Mouse (Mus musculus) forebrain, embryonic 13.5 days (tissue): Measurements from ENCODE around the gene Hsd17b6. TPM values are rescaled to one million over a fixed set of nuclear protein-coding genes. Genes with fewer than 3 reads are reported as not detected.
"Not testable (repeated sequence)": the region's sequence is repeated elsewhere in the genome, so short reads cannot be mapped to it uniquely, and the experiment has no call there.

Experiments
- ATAC-seq: fragments of 200-750 bp; cut with Nextera tagmentation; 2 replicates; pipeline ENCODE4 v1.8.0; 2017
- H3K27ac ChIP-seq: fragments of 300-500 bp; sonication (generic); 2 replicates; pipeline ENCODE4 v1.5.1; 2015; ENCODE audit warnings: inconsistent platforms, mild to moderate bottlenecking, moderate library complexity
- H3K27me3 ChIP-seq: fragments of 300-500 bp; sonication (generic); 2 replicates; pipeline ENCODE4 v1.6.1; 2015; ENCODE audit warnings: mild to moderate bottlenecking, inconsistent platforms
- H3K36me3 ChIP-seq: fragments of 300-500 bp; sonication (generic); 2 replicates; pipeline ENCODE4 v1.6.1; 2015; ENCODE audit warnings: mild to moderate bottlenecking, inconsistent platforms; ENCODE audit not compliant: poor library complexity, severe bottlenecking
- H3K4me1 ChIP-seq: fragments of 300-500 bp; sonication (generic); 2 replicates; pipeline ENCODE4 v1.6.1; 2015; ENCODE audit warnings: inconsistent platforms
- H3K4me2 ChIP-seq: fragments of 300-500 bp; sonication (generic); 2 replicates; pipeline ENCODE4 v1.6.1; 2015; ENCODE audit warnings: inconsistent platforms, mild to moderate bottlenecking, moderate library complexity
- H3K4me3 ChIP-seq: fragments of 300-500 bp; sonication (generic); 2 replicates; pipeline ENCODE4 v1.5.1; 2015; ENCODE audit warnings: mild to moderate bottlenecking, inconsistent platforms
- H3K9ac ChIP-seq: fragments of 300-500 bp; sonication (generic); 2 replicates; pipeline ENCODE4 v1.6.1; 2015; ENCODE audit warnings: mild to moderate bottlenecking, inconsistent platforms
- H3K9me3 ChIP-seq: fragments of 300-500 bp; sonication (generic); replicated peaks from 2 replicates; pipeline ENCODE4 v1.6.1; 2016; ENCODE audit warnings: inconsistent platforms
- WGBS: fragments of 180-500 bp; shearing (Covaris S2); methylation state at CpG from one replicate; pipeline ENCODE4 v1.1.7; 2015; 5-methylcytosine and 5-hydroxymethylcytosine counted together
- polyA plus RNA-seq: library from polyadenylated mRNA; unstranded; fragments of >200 nt; fragmentation: Nextera tagmentation; extraction: Ambion mirVana; gene quantifications from 2 replicates; pipeline ENCODE4 v1.2.1, GENCODE M21; 2015

Hsd17b6 gene
- polyA plus RNA-seq: not detected in 2 replicates

DNA sequence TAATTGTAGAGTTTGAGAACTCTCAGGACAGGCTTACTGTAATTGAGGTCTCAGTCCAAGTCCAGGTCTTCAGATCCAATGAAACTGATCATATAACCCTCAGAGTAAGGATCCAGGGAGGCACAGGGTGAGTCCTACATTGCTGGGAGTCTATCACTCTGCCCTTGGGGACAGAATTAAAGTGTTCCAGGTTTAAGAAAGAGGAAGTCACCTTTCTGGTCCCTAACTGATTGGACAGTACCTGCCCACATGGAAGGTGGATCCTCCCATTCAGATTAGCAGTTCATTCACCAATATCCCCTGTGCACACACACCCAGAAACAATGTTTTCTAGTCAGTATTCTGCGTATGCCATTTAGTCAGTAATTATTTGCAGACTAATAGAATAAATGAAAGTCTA lies at the start of gene Hsd17b6:
Gene Hsd17b6 (minus strand): TSS at position 166 of the 400 bp plus-strand sequence.
- ATAC-seq: no peak
- no peaks in the 10 kb centered on the region for H3K36me3 ChIP-seq
- H3K9ac ChIP-seq: no peak within 1 kb of the TSS
- H3K4me1 ChIP-seq: no peaks in the 10 kb centered on the region
- no peak within 1 kb of the TSS for H3K4me2 ChIP-seq
- no peaks in the 10 kb centered on the region for H3K9me3 ChIP-seq
- WGBS: 89% methylated on average over 1 of the region's 1 CpGs
- H3K27me3 ChIP-seq: no peaks in the 10 kb centered on the region
- no peak within 1 kb of the TSS for H3K27ac ChIP-seq
- no peak within 1 kb of the TSS for H3K4me3 ChIP-seq

DNA sequence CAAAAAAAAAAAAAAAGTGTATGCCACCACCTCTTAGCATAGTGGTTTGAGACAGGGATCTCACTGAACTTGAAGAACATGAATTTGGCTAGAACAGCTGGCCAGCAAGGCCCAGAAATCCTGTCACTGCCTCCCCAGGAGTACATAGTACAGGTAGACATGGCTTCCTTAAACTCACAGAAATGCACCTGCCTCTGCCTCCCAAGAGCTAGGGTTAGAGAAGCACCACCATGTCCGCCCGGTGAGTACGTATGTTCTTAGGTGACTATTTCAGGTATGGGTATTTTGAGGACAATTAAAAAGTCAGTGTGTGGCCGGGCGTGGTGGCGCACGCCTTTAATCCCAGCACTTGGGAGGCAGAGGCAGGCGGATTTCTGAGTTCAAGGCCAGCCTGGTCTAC lies 45.6 kb upstream of the Hsd17b6 start:
- H3K4me1 ChIP-seq: peaks cover 5% of the 10 kb centered on the region

DNA sequence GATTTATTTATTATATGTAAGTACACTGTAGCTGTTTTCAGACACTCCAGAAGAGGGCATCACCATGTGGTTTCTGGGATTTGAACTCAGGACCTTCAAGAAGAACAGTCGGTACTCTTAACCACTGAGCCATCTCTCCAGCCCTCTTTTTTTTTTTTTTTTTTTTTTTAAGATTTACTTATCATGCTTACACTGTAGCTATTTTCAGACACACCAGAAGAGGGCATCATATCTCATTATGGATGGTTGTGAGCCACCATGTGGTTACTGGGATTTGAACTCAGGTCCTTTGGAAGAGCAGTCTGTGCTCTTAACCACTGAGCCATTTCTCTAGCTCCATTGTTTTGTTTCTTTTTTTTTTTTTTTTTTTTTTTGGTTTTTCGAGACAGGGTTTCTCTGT lies 44.7 kb upstream of the Hsd17b6 start:
- not testable (repeated sequence) for ATAC-seq, H3K4me1 ChIP-seq
- WGBS: 100% methylated on average over 1 of the region's 2 CpGs

More for the DNA sequence above, 45.6 kb upstream of the Hsd17b6 start:
- H3K27ac ChIP-seq: no peak overlapping the region
- H3K27me3 ChIP-seq: no peaks in the 10 kb centered on the region
- H3K9me3 ChIP-seq: no peaks in the 10 kb centered on the region
- no peak overlapping the region for H3K4me3 ChIP-seq
- ATAC-seq: no peak
- 94% methylated on average over 8 of the region's 8 CpGs for WGBS
- H3K36me3 ChIP-seq: peaks cover 37% of the 10 kb centered on the region
- H3K4me2 ChIP-seq: no peak overlapping the region
- no peak overlapping the region for H3K9ac ChIP-seq

DNA sequence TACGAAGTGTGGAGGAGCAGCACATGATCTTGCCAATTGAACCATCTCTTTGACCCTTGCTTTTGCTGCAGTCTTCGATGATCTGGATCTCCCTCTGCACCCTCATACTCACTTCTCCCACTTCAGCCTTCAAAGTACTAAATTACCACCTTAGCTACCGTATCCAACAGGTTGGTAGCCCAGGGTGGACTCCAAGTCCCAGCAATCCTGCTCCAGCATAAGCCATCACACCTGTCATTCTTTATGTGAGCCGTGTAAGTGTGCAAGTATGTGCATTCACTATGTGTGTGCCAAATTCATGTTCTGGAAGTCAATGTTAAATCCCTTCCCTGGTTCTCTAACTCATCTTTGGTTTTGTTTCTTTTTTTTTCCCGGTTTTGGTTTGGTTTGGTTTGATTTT lies 44.2 kb upstream of the Hsd17b6 start:
- ATAC-seq: no peak
- Histone ChIP-seq H3K4me1 (no peaks in the 10 kb centered on the region), H3K9ac (no peak overlapping the region), H3K4me2 (no peak overlapping the region), H3K27ac (no peak overlapping the region), H3K36me3 (peaks cover 50% of the 10 kb centered on the region), H3K9me3 (no peaks in the 10 kb centered on the region), H3K4me3 (no peak overlapping the region), H3K27me3 (no peaks in the 10 kb centered on the region)
- 93% methylated on average over 5 of the region's 5 CpGs for WGBS

More for the DNA sequence above, 44.7 kb upstream of the Hsd17b6 start:
- not testable (repeated sequence) for H3K9ac ChIP-seq, H3K27me3 ChIP-seq, H3K9me3 ChIP-seq, H3K27ac ChIP-seq, H3K4me3 ChIP-seq, H3K4me2 ChIP-seq
- peaks cover 45% of the 10 kb centered on the region for H3K36me3 ChIP-seq

DNA sequence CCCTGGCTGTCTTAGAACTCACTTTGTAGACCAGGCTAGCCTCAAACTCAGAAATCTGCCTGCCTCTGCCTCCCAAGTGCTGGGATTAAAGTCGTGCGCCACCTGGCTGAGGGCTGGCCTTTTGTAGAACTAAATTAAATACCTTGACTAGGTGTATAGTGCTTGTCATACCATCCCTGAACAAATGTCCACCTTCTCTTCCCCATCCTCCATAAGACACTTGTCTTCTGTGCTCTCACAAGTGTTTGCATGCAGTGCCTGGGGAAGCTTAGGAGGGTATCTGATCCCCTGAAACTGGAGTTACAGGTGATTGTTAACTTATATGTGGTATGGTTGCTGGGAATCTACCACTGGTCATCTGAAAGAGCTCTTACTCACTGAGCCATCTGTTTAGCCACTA lies 42.9 kb upstream of the Hsd17b6 start:
- no peak for ATAC-seq
- Histone ChIP-seq H3K36me3 (peaks cover 63% of the 10 kb centered on the region), H3K9ac (no peak overlapping the region), H3K27ac (no peak overlapping the region; the same call in 1 of the 2 replicates), H3K4me2 (no peak overlapping the region), H3K27me3 (no peaks in the 10 kb centered on the region), H3K4me3 (no peak overlapping the region), H3K9me3 (no peaks in the 10 kb centered on the region), H3K4me1 (no peaks in the 10 kb centered on the region)
- 94% methylated on average over 2 of the region's 2 CpGs for WGBS

DNA sequence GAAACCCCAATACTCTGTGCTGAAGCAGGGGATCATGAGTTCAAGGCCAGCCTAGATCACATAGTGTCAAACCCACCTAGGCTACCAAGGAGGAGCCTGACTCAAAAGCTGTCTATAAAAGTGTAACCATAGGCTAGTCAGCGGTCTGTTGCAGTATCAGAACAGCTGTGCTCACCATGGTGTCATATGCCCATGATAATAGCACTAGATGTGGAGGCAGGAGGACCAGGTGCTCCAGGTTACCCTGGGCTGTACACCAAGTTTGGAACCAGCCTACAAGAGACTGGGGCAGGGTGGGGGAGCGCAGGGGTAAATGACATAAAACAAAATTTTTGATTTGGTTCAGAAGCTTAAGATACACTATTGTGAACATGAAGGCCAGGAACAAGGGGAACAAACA lies 42.3 kb upstream of the Hsd17b6 start:
- peaks cover 69% of the 10 kb centered on the region for H3K36me3 ChIP-seq
- H3K27me3 ChIP-seq: no peaks in the 10 kb centered on the region
- H3K9me3 ChIP-seq: no peaks in the 10 kb centered on the region
- H3K4me1 ChIP-seq: 0 out of 2 replicates have a peak, but pooled peaks cover 4% of the 10 kb centered on the region
- H3K4me3 ChIP-seq: no peak overlapping the region
- H3K9ac ChIP-seq: no peak overlapping the region
- no peak overlapping the region for H3K27ac ChIP-seq
- no peak overlapping the region for H3K4me2 ChIP-seq
- WGBS: 99% methylated on average over 2 of the region's 2 CpGs
- ATAC-seq: no peak

DNA sequence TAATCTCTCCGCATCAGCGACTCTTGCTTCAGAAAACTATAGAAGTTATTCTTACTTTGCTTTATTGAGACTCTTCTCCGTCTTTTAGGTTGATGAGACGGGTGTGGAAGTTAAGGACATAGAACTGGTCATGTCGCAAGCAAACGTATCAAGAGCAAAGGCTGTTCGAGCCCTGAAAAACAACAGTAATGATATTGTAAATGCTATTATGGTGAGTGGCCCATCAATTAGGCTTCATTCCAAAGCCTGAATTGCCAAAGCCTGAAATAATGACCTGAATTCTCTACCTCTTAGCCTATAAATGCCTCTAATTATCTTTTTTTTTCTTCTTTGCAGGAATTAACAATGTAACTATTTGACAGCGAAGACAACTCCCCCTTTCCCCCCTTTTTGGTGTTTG lies 40.7 kb upstream of the Hsd17b6 start:
- WGBS: 83% methylated on average over 8 of the region's 8 CpGs
- Histone ChIP-seq H3K4me1 (0 out of 2 replicates have a peak, but pooled peaks cover 9% of the 10 kb centered on the region), H3K9me3 (no peaks in the 10 kb centered on the region), H3K27me3 (no peaks in the 10 kb centered on the region), H3K9ac (no peak overlapping the region), H3K36me3 (peaks cover 85% of the 10 kb centered on the region), H3K27ac (no peak overlapping the region), H3K4me3 (no peak overlapping the region), H3K4me2 (no peak overlapping the region)
- no peak for ATAC-seq

DNA sequence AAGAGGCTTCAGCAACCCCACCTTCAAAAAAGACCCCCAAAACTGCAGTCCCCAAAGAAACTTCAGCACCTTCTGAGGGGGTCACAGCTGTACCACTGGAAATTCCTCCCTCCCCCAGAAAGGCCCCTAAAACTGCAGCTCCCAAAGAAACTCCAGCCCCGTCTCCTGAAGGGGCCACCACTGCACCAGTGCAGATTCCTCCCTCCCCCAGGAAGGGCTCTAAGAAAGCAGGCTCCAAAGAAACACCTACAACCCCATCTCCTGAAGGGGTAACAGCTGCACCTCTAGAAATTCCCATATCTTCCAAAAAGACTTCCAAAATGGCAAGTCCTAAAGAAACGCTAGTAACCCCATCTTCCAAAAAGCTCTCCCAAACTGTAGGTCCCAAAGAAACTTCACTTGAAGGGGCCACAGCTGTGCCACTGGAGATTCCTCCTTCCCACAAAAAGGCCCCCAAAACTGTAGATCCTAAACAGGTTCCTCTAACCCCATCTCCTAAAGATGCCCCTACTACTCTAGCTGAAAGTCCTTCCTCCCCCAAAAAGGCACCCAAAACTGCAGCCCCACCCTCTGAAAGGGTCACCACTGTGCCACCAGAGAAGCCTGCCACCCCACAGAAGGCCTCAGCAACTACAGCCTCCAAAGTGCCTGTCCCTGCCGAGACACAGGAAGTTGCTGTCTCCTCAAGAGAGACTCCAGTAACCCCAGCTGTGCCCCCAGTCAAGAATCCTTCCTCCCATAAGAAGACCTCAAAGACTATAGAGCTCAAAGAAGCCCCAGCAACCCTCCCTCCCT lies 35.8 kb upstream of the Hsd17b6 start:
- H3K4me2 ChIP-seq: no peak overlapping the region
- H3K9me3 ChIP-seq: no peaks in the 10 kb centered on the region
- 0 out of 2 replicates have a peak overlapping the region, but pooled peaks have one; percentile 0 for H3K9ac ChIP-seq
- no peak overlapping the region for H3K27ac ChIP-seq
- WGBS: 76% methylated on average over 3 of the region's 3 CpGs
- no peaks in the 10 kb centered on the region for H3K27me3 ChIP-seq
- H3K4me3 ChIP-seq: no peak overlapping the region
- no peak for ATAC-seq
- H3K4me1 ChIP-seq: peaks cover 12% of the 10 kb centered on the region
- H3K36me3 ChIP-seq: peaks cover 99% of the 10 kb centered on the region

DNA sequence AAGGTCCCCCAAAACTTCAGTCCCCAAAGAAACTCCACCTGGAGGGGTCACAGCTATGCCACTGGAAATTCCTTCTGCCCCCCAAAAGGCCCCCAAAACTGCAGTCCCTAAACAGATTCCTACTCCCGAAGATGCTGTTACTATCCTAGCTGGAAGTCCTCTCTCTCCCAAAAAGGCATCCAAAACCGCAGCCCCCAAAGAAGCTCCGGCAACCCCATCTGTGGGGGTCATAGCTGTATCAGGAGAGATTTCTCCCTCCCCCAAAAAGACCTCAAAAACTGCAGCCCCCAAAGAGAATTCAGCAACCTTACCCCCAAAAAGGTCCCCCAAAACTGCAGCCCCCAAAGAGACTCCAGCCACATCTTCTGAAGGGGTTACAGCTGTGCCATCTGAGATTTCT lies 35.1 kb upstream of the Hsd17b6 start:
- no peak overlapping the region for H3K4me3 ChIP-seq
- no peak overlapping the region for H3K4me2 ChIP-seq
- no peak overlapping the region for H3K27ac ChIP-seq
- H3K4me1 ChIP-seq: peaks cover 19% of the 10 kb centered on the region
- ATAC-seq: no peak
- H3K9ac ChIP-seq: no peak overlapping the region
- peaks cover 95% of the 10 kb centered on the region for H3K36me3 ChIP-seq
- 93% methylated on average over 3 of the region's 3 CpGs for WGBS
- no peaks in the 10 kb centered on the region for H3K27me3 ChIP-seq
- H3K9me3 ChIP-seq: no peaks in the 10 kb centered on the region

DNA sequence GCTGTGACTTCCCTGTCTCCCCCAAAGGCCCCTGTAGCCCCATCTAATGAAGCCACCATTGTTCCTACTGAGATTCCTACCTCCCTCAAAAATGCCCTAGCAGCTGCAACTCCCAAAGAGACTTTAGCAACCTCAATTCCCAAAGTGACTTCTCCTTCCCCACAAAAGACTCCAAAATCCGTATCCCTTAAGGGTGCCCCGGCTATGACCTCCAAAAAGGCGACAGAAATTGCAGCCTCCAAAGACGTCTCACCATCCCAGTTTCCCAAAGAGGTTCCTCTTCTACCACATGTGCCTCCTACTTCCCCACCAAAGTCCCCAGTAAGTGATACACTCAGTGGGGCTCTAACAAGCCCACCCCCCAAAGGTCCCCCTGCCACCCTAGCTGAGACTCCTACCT lies 34.2 kb upstream of the Hsd17b6 start:
- Histone ChIP-seq H3K36me3 (peaks cover 88% of the 10 kb centered on the region), H3K9me3 (no peaks in the 10 kb centered on the region), H3K9ac (no peak overlapping the region), H3K27ac (no peak overlapping the region), H3K4me1 (peaks cover 27% of the 10 kb centered on the region), H3K4me2 (no peak overlapping the region), H3K4me3 (no peak overlapping the region), H3K27me3 (no peaks in the 10 kb centered on the region)
- 89% methylated on average over 4 of the region's 4 CpGs for WGBS
- no peak for ATAC-seq

DNA sequence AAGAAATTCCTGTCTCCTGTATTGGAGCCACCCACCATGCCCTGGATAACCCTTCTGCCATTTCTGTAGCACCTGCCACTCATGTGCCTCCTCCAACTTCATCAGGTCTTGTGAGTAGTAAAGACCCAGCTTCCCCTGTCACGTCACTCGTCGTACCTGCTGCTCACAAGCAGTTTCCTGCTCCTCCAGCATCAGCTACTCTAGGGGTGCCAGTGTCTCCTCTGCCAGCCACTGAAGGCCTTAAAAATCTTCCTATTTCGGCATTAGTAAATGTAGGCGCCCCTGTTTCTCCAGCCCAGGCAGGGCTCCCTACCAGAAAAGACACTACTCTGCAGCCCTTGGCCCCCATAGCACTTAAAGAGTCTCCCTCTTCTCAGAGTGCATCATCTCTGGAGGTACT lies 32.9 kb upstream of the Hsd17b6 start:
- Histone ChIP-seq H3K9ac (no peak overlapping the region), H3K36me3 (peaks cover 75% of the 10 kb centered on the region), H3K27me3 (no peaks in the 10 kb centered on the region), H3K4me1 (peaks cover 29% of the 10 kb centered on the region), H3K9me3 (no peaks in the 10 kb centered on the region), H3K27ac (no peak overlapping the region), H3K4me2 (no peak overlapping the region), H3K4me3 (no peak overlapping the region)
- ATAC-seq: no peak
- WGBS: 90% methylated on average over 5 of the region's 5 CpGs

DNA sequence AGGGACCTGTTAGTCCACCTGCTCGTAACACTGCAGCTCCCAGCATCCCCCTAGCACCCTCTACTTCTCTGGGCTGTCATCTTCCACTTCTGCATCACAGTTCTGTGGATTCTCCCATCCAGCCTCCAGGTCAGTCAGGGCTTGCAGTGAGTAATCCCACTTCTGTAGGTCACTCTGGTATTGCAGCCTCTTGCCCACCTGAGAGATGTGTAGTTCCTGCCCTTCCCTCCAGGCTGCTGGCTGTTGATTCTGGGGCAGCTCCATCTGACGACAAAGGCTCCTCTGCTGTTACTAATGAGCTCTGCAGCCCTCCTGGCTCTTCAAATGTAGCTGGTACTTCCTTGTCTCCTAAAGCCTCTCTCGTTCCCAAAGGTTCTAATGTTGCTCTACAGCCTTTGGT lies 32.4 kb upstream of the Hsd17b6 start:
- no peaks in the 10 kb centered on the region for H3K27me3 ChIP-seq
- H3K9me3 ChIP-seq: no peaks in the 10 kb centered on the region
- H3K36me3 ChIP-seq: peaks cover 70% of the 10 kb centered on the region
- no peak overlapping the region for H3K4me2 ChIP-seq
- 73% methylated on average over 3 of the region's 3 CpGs for WGBS
- no peak overlapping the region for H3K27ac ChIP-seq
- no peak for ATAC-seq
- no peak overlapping the region for H3K4me3 ChIP-seq
- peaks cover 27% of the 10 kb centered on the region for H3K4me1 ChIP-seq
- no peak overlapping the region for H3K9ac ChIP-seq

DNA sequence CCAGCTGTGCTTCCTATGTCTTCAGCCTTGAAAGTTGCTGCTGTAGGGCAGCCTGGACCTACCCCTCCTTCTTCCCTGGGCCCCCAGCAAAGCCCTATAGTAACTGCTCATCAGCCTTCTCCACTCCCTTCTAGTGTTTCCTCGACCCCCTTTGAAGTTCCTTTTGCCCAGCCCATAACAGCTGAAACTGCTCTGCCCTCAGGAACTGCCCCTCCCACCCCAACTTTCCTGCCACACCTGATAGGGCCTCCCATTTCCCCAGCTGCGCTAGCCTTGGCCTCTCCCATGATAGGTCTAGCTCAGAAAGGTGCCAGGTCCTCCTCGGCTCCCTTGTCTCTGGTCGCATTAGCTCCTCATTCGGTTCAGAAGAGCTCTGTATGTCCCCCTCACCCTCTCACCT lies 31.8 kb upstream of the Hsd17b6 start:
- Histone ChIP-seq H3K9ac (0 out of 2 replicates have a peak overlapping the region, but pooled peaks have one; percentile 5), H3K9me3 (no peaks in the 10 kb centered on the region), H3K4me3 (no peak overlapping the region), H3K27me3 (no peaks in the 10 kb centered on the region), H3K36me3 (peaks cover 64% of the 10 kb centered on the region), H3K4me1 (peaks cover 26% of the 10 kb centered on the region), H3K4me2 (no peak overlapping the region), H3K27ac (no peak overlapping the region)
- ATAC-seq: no peak
- WGBS: 74% methylated on average over 5 of the region's 5 CpGs
